Mouse (Mus musculus) right cerebral cortex, postnatal 10 days (tissue): Measurements from ENCODE around the gene Dlg2.

Experiments
- DNase-seq, 2 experiments: peaks; one replicate each; pipeline ENCODE4 v3.0.0; 2021; ENCODE audit warnings: low spot score in 2 of 2

Dlg2 gene

DNA sequence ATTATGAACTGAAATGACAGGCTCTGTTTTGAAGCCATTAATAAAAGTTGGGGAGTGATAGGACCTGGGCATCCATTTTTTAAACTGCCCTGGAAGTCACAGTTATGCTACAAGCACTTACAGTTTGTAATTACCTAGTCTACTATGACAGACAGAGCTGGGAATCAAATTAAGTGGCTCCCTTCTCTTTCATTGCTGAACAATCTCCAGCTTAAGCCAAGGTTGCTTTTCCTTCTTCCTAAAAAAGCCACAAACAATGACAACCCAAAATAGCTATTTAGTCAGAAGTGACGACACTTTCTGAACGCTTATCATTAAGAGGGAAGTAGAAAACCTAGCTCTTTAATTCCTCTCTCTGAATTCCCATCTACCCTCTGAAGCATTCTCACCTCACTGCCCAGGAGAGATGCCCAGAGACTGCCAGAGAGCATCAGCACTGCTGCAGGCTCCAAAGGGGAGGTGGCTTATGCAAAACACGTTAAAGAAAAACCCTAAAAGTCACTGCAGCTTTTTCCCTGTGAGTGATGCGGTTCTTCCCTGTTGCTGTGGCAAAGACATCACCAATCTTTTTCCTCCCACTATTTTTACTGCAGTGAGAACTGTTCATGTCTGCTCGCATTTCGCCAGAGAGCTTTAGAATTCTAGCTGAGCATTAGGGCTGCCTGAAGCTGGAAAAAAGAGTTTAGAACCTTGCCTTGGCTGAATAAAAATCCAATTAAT, 612.9 kb downstream of the Dlg2 start:
- peak; percentile 46 to 67 for DNase-seq

GRCm38 (mm10) chr7:91090317-91090829, 613.9 kb downstream of the Dlg2 start:
- peak; percentile 28 to 44 for DNase-seq

- peak; percentile 42 to 53 for DNase-seq
Observed at GRCm38 (mm10) chr7:91090830-91091683, 614.6 kb downstream of the Dlg2 start.

- DNase-seq, result no peak
Observed at GRCm38 (mm10) chr7:91096467-91096866, 620.0 kb downstream of the Dlg2 start.

DNA sequence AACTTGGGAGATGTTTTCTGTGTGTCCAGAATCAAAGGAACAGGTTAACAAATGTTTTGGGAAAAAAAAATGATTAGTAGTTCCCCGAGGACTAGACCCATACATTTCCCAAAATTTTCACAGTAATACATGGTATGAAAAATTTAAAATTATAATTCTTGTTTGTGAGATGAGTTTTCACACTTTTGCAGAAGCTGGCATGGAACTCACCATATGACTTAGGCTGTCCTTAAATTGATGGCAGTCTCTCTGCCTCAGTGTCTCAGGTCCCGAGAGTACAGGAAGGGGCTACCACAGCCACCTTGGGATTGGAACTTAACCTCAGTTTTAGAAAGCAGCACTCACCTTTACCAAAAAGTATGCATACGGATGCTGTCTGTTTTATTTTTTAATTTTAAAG, 622.0 kb downstream of the Dlg2 start:
- no peak for DNase-seq

- peak in 1 of 2 experiments; percentile 24 for DNase-seq
Observed at GRCm38 (mm10) chr7:91109575-91109974, 633.1 kb downstream of the Dlg2 start.

- no peak for DNase-seq
Observed at GRCm38 (mm10) chr7:91132128-91132527, 655.7 kb downstream of the Dlg2 start.

GRCm38 (mm10) chr7:91154096-91154495, 677.6 kb downstream of the Dlg2 start:
- DNase-seq, result no peak

GRCm38 (mm10) chr7:91159144-91159543, 682.7 kb downstream of the Dlg2 start:
- DNase-seq, result no peak

DNA sequence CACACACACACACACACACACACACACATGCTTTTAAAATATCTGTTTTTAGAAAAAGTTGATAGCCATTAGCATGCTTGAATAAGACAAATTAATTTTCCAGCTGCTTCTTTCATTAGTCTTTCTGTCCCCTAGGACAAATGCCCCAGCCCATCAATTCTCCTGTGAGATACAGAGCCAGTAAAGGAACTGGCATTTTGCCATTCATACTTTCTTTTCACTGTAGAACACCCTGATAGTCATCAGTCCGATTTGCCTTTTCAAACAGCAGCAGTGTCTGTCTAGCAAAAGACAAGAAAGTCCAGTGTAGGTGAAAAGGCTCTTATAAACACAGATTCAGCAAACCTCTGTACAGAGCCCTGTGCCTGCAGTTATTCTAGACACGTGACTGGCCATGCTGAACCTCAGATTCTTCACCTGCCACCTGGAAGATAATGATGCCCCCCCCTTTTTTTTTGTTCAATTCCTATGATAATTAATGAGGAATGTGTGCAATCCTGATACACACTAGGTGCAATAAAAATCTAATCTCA, 685.2 kb downstream of the Dlg2 start:
- no peak for DNase-seq

- DNase-seq, result no peak
Observed at GRCm38 (mm10) chr7:91173560-91173959, 697.1 kb downstream of the Dlg2 start.

DNA sequence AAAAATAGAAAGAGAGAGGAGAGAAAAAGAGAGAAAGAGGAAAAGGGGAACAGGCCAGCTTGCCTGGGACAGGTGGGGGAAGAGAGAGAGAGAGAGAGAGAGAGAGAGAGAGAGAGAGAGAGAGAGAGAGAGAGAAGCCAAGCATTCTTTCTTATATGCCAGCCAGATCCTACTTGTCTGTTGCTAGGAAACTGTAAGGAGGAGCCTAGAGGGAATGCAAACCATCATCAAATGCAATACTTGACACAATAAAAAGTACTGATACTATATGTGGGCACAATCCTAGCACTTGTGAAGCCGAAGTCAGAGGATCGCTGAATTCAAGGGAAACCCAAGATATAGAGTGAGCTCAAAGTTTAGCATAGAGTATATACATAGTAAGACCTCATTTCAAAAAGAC, 711.7 kb downstream of the Dlg2 start:
- no peak for DNase-seq

DNA sequence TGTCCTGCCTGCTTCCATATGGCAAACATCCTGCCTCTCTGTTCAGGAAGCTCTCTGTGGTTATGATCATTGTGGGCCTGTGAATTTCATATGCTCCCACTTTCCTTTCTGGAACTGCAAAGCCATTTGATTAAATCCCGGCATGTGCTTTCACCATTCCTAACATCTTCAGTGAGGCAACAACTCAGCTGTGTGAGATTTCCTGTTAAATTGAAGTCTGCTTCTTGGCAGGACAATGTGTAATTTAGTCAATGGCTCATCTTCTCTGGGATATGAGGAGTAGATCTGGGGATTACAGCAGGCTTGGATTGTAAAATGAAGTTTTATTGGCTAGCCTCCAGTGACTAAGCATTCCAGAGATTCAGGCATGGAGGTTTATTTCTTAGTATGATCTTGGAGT, 722.9 kb downstream of the Dlg2 start:
- DNase-seq, result peak in 1 of 2 experiments; percentile 53

DNA sequence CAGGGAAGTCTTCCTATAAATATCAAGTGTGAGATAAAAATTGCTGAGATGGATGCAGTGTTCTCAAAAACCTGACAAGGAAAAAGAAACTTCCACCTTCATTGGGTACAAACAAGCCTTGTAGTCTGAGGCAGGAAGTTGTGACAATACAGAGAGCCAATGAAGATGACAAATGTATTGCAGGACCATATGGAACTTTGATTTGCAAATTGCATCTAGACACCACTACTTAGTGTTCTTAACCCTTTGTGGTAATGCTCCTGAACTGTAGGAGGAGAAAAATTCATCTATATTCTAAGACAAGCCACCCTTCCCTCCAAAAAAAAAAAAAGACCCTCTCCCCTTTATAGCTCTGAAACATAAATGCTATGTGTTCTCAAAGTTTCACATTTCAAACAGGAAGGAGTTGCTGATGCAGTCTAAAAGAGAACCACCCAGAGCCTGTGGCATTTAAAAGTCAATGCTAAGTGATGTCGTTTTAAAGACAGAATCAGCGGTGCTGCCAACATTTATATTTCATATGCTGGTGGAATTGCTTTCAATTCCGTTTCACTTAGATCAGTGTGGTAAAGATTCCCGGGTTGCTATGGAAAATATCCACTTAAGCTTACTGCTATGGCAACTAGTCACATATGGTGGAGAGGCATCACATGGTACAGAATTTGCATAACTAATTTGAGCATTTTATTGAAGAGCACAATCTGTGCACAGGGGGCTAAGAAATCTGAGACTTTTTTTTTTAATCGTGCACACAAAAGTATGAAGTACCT, 731.8 kb downstream of the Dlg2 start:
- peak; percentile 36 to 75 for DNase-seq

GRCm38 (mm10) chr7:91208973-91209372, 732.5 kb downstream of the Dlg2 start:
- no peak for DNase-seq

GRCm38 (mm10) chr7:91212236-91212635, 735.8 kb downstream of the Dlg2 start:
- no peak for DNase-seq

- DNase-seq, result no peak
Observed at GRCm38 (mm10) chr7:91214921-91215320, 738.4 kb downstream of the Dlg2 start.

DNA sequence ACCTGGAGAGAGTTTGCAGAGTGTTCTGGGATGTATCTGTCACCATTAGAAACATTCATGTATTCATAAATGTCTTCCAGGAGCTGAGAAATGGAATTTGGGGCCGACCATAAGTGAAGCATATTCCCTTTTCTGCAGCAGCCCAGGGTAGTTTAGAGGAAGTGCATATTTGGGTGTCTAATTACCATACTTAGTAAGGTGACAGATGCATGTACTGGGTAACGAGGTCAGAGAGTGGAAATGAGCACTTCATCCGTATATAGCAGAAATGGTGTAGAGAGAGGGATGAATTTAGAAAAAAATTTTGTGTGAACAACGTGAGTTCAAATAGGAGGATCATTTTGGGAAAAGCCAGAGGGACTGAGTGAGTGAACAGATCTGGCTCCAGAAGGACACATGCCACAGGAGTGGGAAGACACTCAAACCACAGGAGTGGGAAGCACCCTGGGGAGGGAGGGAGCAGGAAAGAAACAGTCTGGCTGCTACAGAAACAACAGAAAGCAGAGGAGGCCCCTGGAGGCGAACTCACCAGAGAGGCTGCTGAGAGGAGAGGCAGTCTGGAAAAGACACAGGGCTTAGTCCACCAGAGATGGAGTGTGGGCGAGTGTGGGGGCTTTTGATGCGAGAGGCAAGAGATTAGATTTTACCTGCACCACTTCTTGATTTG, 742.0 kb downstream of the Dlg2 start:
- DNase-seq, result peak; percentile 49 to 68

DNA sequence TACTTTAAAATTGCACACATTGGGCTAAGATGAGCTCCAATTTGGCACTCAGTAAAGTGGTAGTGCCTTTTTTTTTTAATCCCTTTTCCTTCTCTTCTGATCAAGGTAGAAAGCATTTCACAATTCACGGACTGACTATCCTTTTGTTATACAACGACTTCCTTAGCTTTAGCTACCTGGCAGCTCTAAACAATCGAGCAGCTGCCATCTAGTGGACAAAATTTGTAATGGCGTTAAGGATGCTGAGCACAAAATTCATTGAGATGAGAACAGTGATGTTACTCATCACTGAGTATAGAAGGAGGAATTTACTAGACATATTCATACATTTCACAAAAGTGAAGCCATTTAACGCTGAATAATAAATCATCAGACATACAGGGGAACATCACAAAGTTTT, 750.0 kb downstream of the Dlg2 start:
- DNase-seq, result peak; percentile 76 to 77

DNA sequence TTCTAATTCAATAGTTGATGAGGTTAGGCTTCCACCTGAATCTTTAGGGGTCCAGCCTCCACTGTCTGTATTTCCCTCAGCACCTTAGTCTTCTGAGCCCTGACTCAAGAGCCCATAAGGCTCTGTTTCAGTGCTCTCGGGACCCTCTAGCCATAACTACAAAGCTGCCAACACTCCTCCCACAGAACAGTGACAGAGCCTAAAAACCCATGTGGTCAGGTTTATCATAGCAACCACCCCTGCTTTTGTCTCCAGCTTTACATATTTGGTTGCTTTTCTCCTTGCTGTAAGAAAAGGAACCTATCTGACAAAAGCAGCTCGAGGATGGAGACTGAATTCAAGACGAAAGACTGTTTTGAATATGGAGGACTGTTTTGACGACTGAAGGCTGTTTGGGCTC, 765.2 kb downstream of the Dlg2 start:
- DNase-seq, result peak in 1 of 2 experiments; percentile 33

GRCm38 (mm10) chr7:91261672-91262030, 785.2 kb downstream of the Dlg2 start:
- no peak for DNase-seq
